Mouse (Mus musculus) heart, embryonic 12.5 days (tissue): ENCODE results near the gene Cdh20. TPM values are rescaled to one million over a fixed set of nuclear protein-coding genes. Genes with fewer than 3 reads are reported as not detected.
A peak's percentile ranks its signal among the peaks of the same experiment; 100 is the strongest.

Source experiments
- ATAC-seq: fragments of 200-750 bp; cut with Nextera tagmentation; 2 replicates; pipeline ENCODE4 v1.8.0; 2017; ENCODE audit warnings: moderate TSS enrichment, moderate library complexity; ENCODE audit not compliant: insufficient number of reproducible peaks, low FRiP score
- H3K27ac ChIP-seq: fragments of 300-500 bp; sonication (generic); 2 replicates; pipeline ENCODE4 v1.5.1; 2016; ENCODE audit warnings: mild to moderate bottlenecking, moderate library complexity; ENCODE audit not compliant: poor library complexity, severe bottlenecking
- H3K27me3 ChIP-seq: fragments of 300-500 bp; sonication (generic); replicated peaks from 2 replicates; pipeline ENCODE4 v1.6.1; 2016; ENCODE audit warnings: mild to moderate bottlenecking, moderate library complexity
- H3K36me3 ChIP-seq: fragments of 300-500 bp; sonication (generic); 2 replicates; pipeline ENCODE4 v1.6.1; 2016; ENCODE audit warnings: mild to moderate bottlenecking, moderate library complexity
- H3K4me1 ChIP-seq: fragments of 300-500 bp; sonication (generic); replicated peaks from 2 replicates; pipeline ENCODE4 v1.6.1; 2016; ENCODE audit warnings: mild to moderate bottlenecking
- H3K4me2 ChIP-seq: fragments of 300-500 bp; sonication (generic); 2 replicates; pipeline ENCODE4 v1.6.1; 2016; ENCODE audit warnings: mild to moderate bottlenecking, moderate library complexity
- H3K4me3 ChIP-seq: fragments of 300-500 bp; sonication (generic); 2 replicates; pipeline ENCODE4 v1.5.1; 2016; ENCODE audit warnings: mild to moderate bottlenecking
- H3K9ac ChIP-seq: fragments of 300-500 bp; sonication (generic); 2 replicates; pipeline ENCODE4 v1.6.1; 2016; ENCODE audit warnings: mild to moderate bottlenecking, moderate library complexity
- H3K9me3 ChIP-seq: fragments of 300-500 bp; sonication (generic); replicated peaks from 2 replicates; pipeline ENCODE4 v1.6.1; 2016; ENCODE audit warnings: mild to moderate bottlenecking, moderate library complexity
- whole genome bisulfite sequencing: fragments of 180-500 bp; shearing (Covaris S2); methylation state at CpG from one replicate; pipeline ENCODE4 v1.1.7; 2016; 5-methylcytosine and 5-hydroxymethylcytosine counted together
- polyA plus RNA-seq: library from polyadenylated mRNA; unstranded; fragments of >200 nt; fragmentation: Nextera tagmentation; extraction: Ambion mirVana; gene quantifications from 2 replicates; pipeline ENCODE4 v1.2.1, GENCODE M21; 2016

Gene Cdh20
- polyA plus RNA-seq, 1 experiment from 2014 or later, result 1.6 TPM

GRCm38 (mm10) chr1:104804746-104805145 is 36.4 kb downstream of the Cdh20 start:
- ATAC-seq, result no peak
- no peaks in the 10 kb centered on the region for H3K4me1 ChIP-seq
- no peak overlapping the region for H3K4me2 ChIP-seq
- no peak overlapping the region for H3K27ac ChIP-seq
- H3K27me3 ChIP-seq, result no peaks in the 10 kb centered on the region
- H3K4me3 ChIP-seq, result no peak overlapping the region
- H3K36me3 ChIP-seq, result no peaks in the 10 kb centered on the region
- no peaks in the 10 kb centered on the region for H3K9me3 ChIP-seq
- WGBS, result 80% methylated on average over 6 of the region's 6 CpGs
- no peak overlapping the region for H3K9ac ChIP-seq

GRCm38 (mm10) chr1:104807214-104807613 is 38.9 kb downstream of the Cdh20 start:
- Histone ChIP-seq H3K4me2 (no peak overlapping the region), H3K9me3 (no peaks in the 10 kb centered on the region), H3K27ac (no peak overlapping the region), H3K4me3 (no peak overlapping the region), H3K4me1 (no peaks in the 10 kb centered on the region), H3K36me3 (no peaks in the 10 kb centered on the region), H3K27me3 (no peaks in the 10 kb centered on the region), H3K9ac (no peak overlapping the region)
- WGBS, result 90% methylated on average over 2 of the region's 2 CpGs
- no peak for ATAC-seq

- no peak overlapping the region for H3K4me2 ChIP-seq
- 19% methylated on average over 2 of the region's 2 CpGs for WGBS
- H3K36me3 ChIP-seq, result no peaks in the 10 kb centered on the region
- H3K27ac ChIP-seq, result peak overlapping the region; percentile 60
- H3K27me3 ChIP-seq, result no peaks in the 10 kb centered on the region
- ATAC-seq, result no peak; the same call in 1 of the 2 replicates
- no peak overlapping the region for H3K9ac ChIP-seq
- H3K4me3 ChIP-seq, result no peak overlapping the region
- no peaks in the 10 kb centered on the region for H3K9me3 ChIP-seq
- peaks cover 10% of the 10 kb centered on the region; the same call in 1 of the 2 replicates for H3K4me1 ChIP-seq
Measured at GRCm38 (mm10) chr1:104817510-104817909, 49.2 kb downstream of the Cdh20 start.

GRCm38 (mm10) chr1:104828106-104828505 is 59.8 kb downstream of the Cdh20 start:
- no peak for ATAC-seq
- no peak overlapping the region for H3K9ac ChIP-seq
- no peaks in the 10 kb centered on the region for H3K9me3 ChIP-seq
- 77% methylated on average over 2 of the region's 2 CpGs for WGBS
- no peaks in the 10 kb centered on the region for H3K27me3 ChIP-seq
- no peaks in the 10 kb centered on the region for H3K4me1 ChIP-seq
- H3K4me2 ChIP-seq, result no peak overlapping the region
- H3K4me3 ChIP-seq, result no peak overlapping the region
- H3K36me3 ChIP-seq, result no peaks in the 10 kb centered on the region
- no peak overlapping the region for H3K27ac ChIP-seq

GRCm38 (mm10) chr1:104838206-104838915 is 70.0 kb downstream of the Cdh20 start:
- H3K4me2 ChIP-seq, result no peak overlapping the region
- no peaks in the 10 kb centered on the region for H3K36me3 ChIP-seq
- 59% methylated on average over 4 of the region's 4 CpGs for WGBS
- no peak overlapping the region for H3K9ac ChIP-seq
- H3K4me1 ChIP-seq, result no peaks in the 10 kb centered on the region
- ATAC-seq, result no peak
- H3K4me3 ChIP-seq, result no peak overlapping the region
- H3K9me3 ChIP-seq, result no peaks in the 10 kb centered on the region
- H3K27ac ChIP-seq, result no peak overlapping the region
- H3K27me3 ChIP-seq, result no peaks in the 10 kb centered on the region

- Histone ChIP-seq H3K36me3 (no peaks in the 10 kb centered on the region), H3K27me3 (no peaks in the 10 kb centered on the region), H3K4me1 (no peaks in the 10 kb centered on the region), H3K4me2 (no peak overlapping the region), H3K9me3 (no peaks in the 10 kb centered on the region), H3K4me3 (no peak overlapping the region), H3K9ac (no peak overlapping the region), H3K27ac (no peak overlapping the region)
- no peak for ATAC-seq
Measured at GRCm38 (mm10) chr1:104839051-104839450, 70.7 kb downstream of the Cdh20 start.

- Histone ChIP-seq H3K27me3 (no peaks in the 10 kb centered on the region), H3K27ac (no peak overlapping the region), H3K4me3 (no peak overlapping the region), H3K36me3 (no peaks in the 10 kb centered on the region), H3K9ac (no peak overlapping the region), H3K4me2 (no peak overlapping the region), H3K9me3 (no peaks in the 10 kb centered on the region), H3K4me1 (no peaks in the 10 kb centered on the region)
- 71% methylated on average over 2 of the region's 2 CpGs for WGBS
- ATAC-seq, result no peak
Measured at GRCm38 (mm10) chr1:104848256-104848919, 80.1 kb downstream of the Cdh20 start.

GRCm38 (mm10) chr1:104848920-104849272 is 80.6 kb downstream of the Cdh20 start:
- H3K27ac ChIP-seq, result no peak overlapping the region
- no peak for ATAC-seq
- WGBS, result 72% methylated on average over 4 of the region's 4 CpGs
- H3K36me3 ChIP-seq, result no peaks in the 10 kb centered on the region
- no peak overlapping the region for H3K4me2 ChIP-seq
- no peaks in the 10 kb centered on the region for H3K27me3 ChIP-seq
- H3K4me1 ChIP-seq, result no peaks in the 10 kb centered on the region
- H3K9me3 ChIP-seq, result no peaks in the 10 kb centered on the region
- H3K4me3 ChIP-seq, result no peak overlapping the region
- H3K9ac ChIP-seq, result no peak overlapping the region

- no peak overlapping the region for H3K4me2 ChIP-seq
- no peak for ATAC-seq
- no peaks in the 10 kb centered on the region for H3K36me3 ChIP-seq
- H3K4me3 ChIP-seq, result no peak overlapping the region
- WGBS, result 81% methylated on average over 1 of the region's 1 CpGs
- H3K9ac ChIP-seq, result no peak overlapping the region
- H3K27ac ChIP-seq, result no peak overlapping the region
- no peaks in the 10 kb centered on the region for H3K9me3 ChIP-seq
- no peaks in the 10 kb centered on the region for H3K4me1 ChIP-seq
- H3K27me3 ChIP-seq, result no peaks in the 10 kb centered on the region
Measured at GRCm38 (mm10) chr1:104877384-104877783, 109.1 kb downstream of the Cdh20 start.

- Histone ChIP-seq H3K27ac (no peak overlapping the region), H3K36me3 (no peaks in the 10 kb centered on the region), H3K27me3 (no peaks in the 10 kb centered on the region), H3K4me1 (no peaks in the 10 kb centered on the region), H3K9ac (no peak overlapping the region), H3K4me2 (no peak overlapping the region), H3K4me3 (no peak overlapping the region), H3K9me3 (no peaks in the 10 kb centered on the region)
- no peak for ATAC-seq
Measured at GRCm38 (mm10) chr1:104901815-104902214, 133.5 kb downstream of the Cdh20 start.

- H3K9ac ChIP-seq, result no peak overlapping the region
- 62% methylated on average over 5 of the region's 5 CpGs for WGBS
- H3K4me2 ChIP-seq, result no peak overlapping the region
- H3K4me1 ChIP-seq, result no peaks in the 10 kb centered on the region
- H3K9me3 ChIP-seq, result no peaks in the 10 kb centered on the region
- H3K4me3 ChIP-seq, result no peak overlapping the region
- no peak overlapping the region for H3K27ac ChIP-seq
- ATAC-seq, result no peak
- H3K36me3 ChIP-seq, result no peaks in the 10 kb centered on the region
- no peaks in the 10 kb centered on the region for H3K27me3 ChIP-seq
Measured at GRCm38 (mm10) chr1:104903409-104903808, 135.1 kb downstream of the Cdh20 start.

- 60% methylated on average over 3 of the region's 3 CpGs for WGBS
- no peak overlapping the region for H3K4me3 ChIP-seq
- no peak for ATAC-seq
Measured at GRCm38 (mm10) chr1:104912407-104912806, 144.1 kb downstream of the Cdh20 start.

More at GRCm38 (mm10) chr1:104912407-104912806, 144.1 kb downstream of the Cdh20 start:
- H3K9me3 ChIP-seq, result no peaks in the 10 kb centered on the region
- H3K4me1 ChIP-seq, result 0 out of 2 replicates have a peak, but pooled peaks cover 4% of the 10 kb centered on the region
- H3K4me2 ChIP-seq, result no peak overlapping the region
- no peak overlapping the region for H3K27ac ChIP-seq
- H3K36me3 ChIP-seq, result no peaks in the 10 kb centered on the region
- H3K27me3 ChIP-seq, result no peaks in the 10 kb centered on the region
- no peak overlapping the region for H3K9ac ChIP-seq
